Mouse (Mus musculus): ENCODE results near the gene Cmtm6. TPM values are rescaled to one million over a fixed set of nuclear protein-coding genes. Genes with fewer than 3 reads are reported as not detected.
A peak's percentile ranks its signal among the peaks of the same experiment; 100 is the strongest.

Cmtm6 gene
- total RNA-seq, 2 experiments from 2014 or later: 24.8 to 25.1 TPM

DNA sequence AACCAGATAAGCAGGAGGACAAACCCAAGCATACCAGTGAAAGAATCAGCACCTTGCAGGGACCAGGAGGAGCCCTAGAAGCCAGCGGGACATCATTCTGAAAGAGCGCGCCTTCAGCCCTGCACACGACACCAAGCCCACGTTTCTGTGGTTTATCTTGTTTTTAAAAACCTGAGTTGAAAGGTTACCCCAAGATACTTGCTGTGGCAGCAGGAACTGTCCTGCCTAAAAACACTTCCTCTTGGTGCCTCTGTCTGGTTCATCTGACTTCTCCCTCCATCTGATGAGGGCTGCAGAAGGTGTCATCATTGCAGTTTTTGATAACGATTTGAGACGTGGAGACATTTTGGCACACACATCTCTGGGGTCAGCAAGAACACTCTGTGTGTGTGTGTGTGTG, 56.8 kb downstream of the Cmtm6 start:
- no peak for DNase-seq (ENCODE audit: low spot score in 2 of 2)
- intact Hi-C loops (cut with DNase I): no loop called here

GRCm38 (mm10) chr9:114788697-114789096, 57.8 kb downstream of the Cmtm6 start:
- intact Hi-C loops (cut with DNase I): no loop called here
- DNase-seq (ENCODE audit: low spot score in 2 of 2): no peak

- DNase-seq (ENCODE audit: low spot score in 2 of 2): peak in 1 of 2 experiments; percentile 23
- intact Hi-C loops (cut with DNase I): no loop called here
These were observed 58.6 kb downstream of the Cmtm6 start for GRCm38 (mm10) chr9:114789557-114789956.

GRCm38 (mm10) chr9:114789989-114790388, 59.1 kb downstream of the Cmtm6 start:
- no peak for DNase-seq (ENCODE audit: low spot score in 2 of 2)
- intact Hi-C loops (cut with DNase I): loop anchor here (10.0 kb wide), 1 partner anchor 475 kb away; no protein-coding TSS in a partner anchor

- intact Hi-C loops (cut with DNase I): loop anchor here (10.0 kb wide), 1 partner anchor 471 kb away; no protein-coding TSS in a partner anchor
- DNase-seq (ENCODE audit: low spot score in 2 of 2): peak in 1 of 2 experiments; percentile 9
These were observed 62.9 kb downstream of the Cmtm6 start for GRCm38 (mm10) chr9:114793764-114794295.

- intact Hi-C loops (cut with DNase I): loop anchor here (10.0 kb wide), 1 partner anchor 470 kb away; no protein-coding TSS in a partner anchor
- DNase-seq (ENCODE audit: low spot score in 2 of 2): no peak
These were observed 63.6 kb downstream of the Cmtm6 start for GRCm38 (mm10) chr9:114794491-114794890.

DNA sequence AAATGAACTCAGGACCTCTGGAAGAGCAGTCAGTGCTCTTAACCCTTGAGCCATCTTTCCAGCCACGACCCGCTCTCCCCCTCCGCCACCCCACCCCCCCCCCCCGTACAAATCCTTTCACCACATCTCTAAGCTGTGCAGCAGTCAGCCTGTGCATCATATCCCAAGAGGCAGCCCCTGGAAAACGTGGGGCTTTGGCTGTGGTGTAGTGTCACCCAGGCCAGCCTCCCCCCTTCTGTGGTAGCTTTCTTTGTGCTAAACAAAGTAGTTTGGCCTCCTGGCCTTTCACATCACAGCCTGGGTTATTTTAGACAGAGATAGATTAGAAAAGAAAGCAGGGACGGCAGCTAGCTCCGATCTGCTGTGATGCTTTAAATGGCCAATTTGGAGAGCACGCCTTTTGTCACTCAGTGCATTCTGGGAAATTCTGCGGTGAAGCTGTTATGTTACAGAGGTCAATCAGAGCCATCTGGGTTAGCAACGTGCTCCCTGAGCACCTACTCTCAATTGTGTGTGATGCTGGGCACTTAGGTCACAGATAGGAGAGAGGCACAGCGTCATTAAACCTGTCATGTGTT, 65.6 kb downstream of the Cmtm6 start:
- DNase-seq (ENCODE audit: low spot score in 2 of 2): no peak
- intact Hi-C loops (cut with DNase I): loop anchor here (5.0 to 10.0 kb wide), 2 partner anchors 161 to 468 kb away; no protein-coding TSS in a partner anchor

DNA sequence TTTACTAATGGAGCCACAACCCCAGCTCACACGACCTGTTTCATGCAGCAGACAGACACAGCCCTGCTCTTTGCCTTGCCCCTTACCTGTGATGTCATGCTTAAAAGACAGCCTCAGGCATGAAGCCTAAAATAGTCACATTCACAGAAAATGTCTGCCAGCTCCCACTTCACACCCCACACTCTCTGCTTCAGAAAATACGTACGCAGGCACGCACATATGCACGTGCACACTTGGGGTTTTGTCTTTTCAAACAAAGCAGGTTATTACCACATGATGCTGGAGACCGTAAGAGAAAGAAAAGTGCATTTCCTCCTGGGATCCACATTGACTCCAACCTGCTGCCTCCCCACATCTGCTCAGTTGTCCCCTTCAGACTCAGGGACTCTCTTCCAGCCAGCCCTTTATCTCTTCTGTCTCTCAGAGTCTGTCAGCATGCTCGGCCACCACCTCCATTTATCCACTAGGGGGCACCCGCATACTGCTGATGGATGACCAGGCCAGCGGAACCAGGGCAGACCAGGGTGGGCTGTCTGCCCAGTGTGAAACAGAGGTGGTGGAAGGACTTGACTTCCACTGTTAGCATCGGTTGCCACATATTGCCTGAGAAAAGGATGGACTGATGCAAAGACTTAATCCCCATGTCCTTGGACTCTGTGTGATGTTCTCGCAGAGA, 66.6 kb downstream of the Cmtm6 start:
- intact Hi-C loops (cut with DNase I): loop anchor here (5.0 to 10.0 kb wide), 2 partner anchors 160 to 467 kb away; no protein-coding TSS in a partner anchor
- DNase-seq (ENCODE audit: low spot score in 2 of 2): peak; percentile 92 to 93

DNA sequence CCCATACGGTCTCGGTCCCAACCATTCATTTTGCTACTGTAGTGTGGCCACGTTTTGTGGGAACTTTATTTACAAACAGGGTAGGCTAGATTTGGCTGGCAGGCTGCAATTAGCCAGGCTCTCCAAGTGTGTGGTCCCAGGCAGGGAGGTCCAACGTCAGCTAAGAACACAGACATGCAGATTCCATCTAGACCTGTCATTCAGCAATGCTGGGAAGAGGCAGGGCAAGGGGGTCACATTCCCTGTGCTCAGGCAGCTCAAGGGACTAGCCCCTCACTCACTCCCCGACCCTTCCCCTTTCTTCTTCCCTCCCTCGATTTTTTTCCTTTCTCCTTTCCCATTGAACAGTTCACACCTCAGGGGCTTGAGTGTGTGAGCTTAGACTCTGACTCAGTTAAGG, 67.9 kb downstream of the Cmtm6 start:
- DNase-seq (ENCODE audit: low spot score in 2 of 2): no peak
- intact Hi-C loops (cut with DNase I): loop anchor here (5.0 to 10.0 kb wide), 2 partner anchors 158 to 466 kb away; no protein-coding TSS in a partner anchor

Other genes with a start within 250 kb of the Cmtm6 start
- gene Ccr4, start 226.2 kb upstream of the Cmtm6 start, total RNA-seq (2021): not detected
- not detected for gene C130032M10Rik, start 215.4 kb upstream of the Cmtm6 start, total RNA-seq (2021)
- under 1 TPM; 0.44 to 0.48 TPM for gene Trim71, start 166.7 kb upstream of the Cmtm6 start, total RNA-seq (2021)
- gene Cnot10, start 90.9 kb upstream of the Cmtm6 start, total RNA-seq (2021): 10 to 100 TPM; 49.7 to 50.5 TPM
- gene Dync1li1, start 42.3 kb upstream of the Cmtm6 start, total RNA-seq (2021): 100 to 1,000 TPM; 101 to 105 TPM
- 1 to 10 TPM; 5.1 to 5.9 TPM for gene Cmtm7, start 50.7 kb downstream of the Cmtm6 start, total RNA-seq (2021)
- gene Cmtm8, start 113.0 kb downstream of the Cmtm6 start, total RNA-seq (2021): 1 to 10 TPM; 1.6 to 2.3 TPM
- gene Gpd1l, start 202.9 kb downstream of the Cmtm6 start, total RNA-seq (2021): 10 to 100 TPM; 96.1 to 96.2 TPM
- gene Osbpl10, start 247.5 kb downstream of the Cmtm6 start, total RNA-seq (2021): 10 to 100 TPM; 56.5 to 57.6 TPM